Mouse (Mus musculus): Measurements from ENCODE around the gene Actn4. TPM values are rescaled to one million over a fixed set of nuclear protein-coding genes. Genes with fewer than 3 reads are reported as not detected.

Actn4 gene
- total RNA-seq, 2 experiments from 2014 or later = 151 to 160 TPM

GRCm38 (mm10) chr7:28876099-28876498, 86.0 kb downstream of the Actn4 start:
- DNase-seq (ENCODE audit: extremely low spot score in 1 of 2, low spot score in 2 of 2) = no peak
- intact Hi-C loops (cut with DNase I) = no loop called here

GRCm38 (mm10) chr7:28874565-28874964, 87.6 kb downstream of the Actn4 start:
- intact Hi-C loops (cut with DNase I) = no loop called here
- DNase-seq (ENCODE audit: extremely low spot score in 1 of 2, low spot score in 2 of 2) = no peak

- DNase-seq (ENCODE audit: extremely low spot score in 1 of 2, low spot score in 2 of 2) = peak in 1 of 2 experiments; percentile 19
- intact Hi-C loops (cut with DNase I) = no loop called here
Observed at GRCm38 (mm10) chr7:28870901-28871664, 91.1 kb downstream of the Actn4 start.

- peak in 1 of 2 experiments; percentile 79 for DNase-seq (ENCODE audit: extremely low spot score in 1 of 2, low spot score in 2 of 2)
- intact Hi-C loops (cut with DNase I) = loop anchor here (5.0 kb wide), 2 partner anchors 40 to 70 kb away; partner anchors contain the start of gene Ech1
Observed at GRCm38 (mm10) chr7:28867508-28868340, 94.4 kb downstream of the Actn4 start.

- intact Hi-C loops (cut with DNase I) = loop anchor here (5.0 kb wide), 2 partner anchors 40 to 70 kb away; partner anchors contain the start of gene Ech1
- DNase-seq (ENCODE audit: extremely low spot score in 1 of 2, low spot score in 2 of 2) = no peak
Observed at GRCm38 (mm10) chr7:28866769-28867507, 95.2 kb downstream of the Actn4 start.

GRCm38 (mm10) chr7:28865481-28866300, 96.4 kb downstream of the Actn4 start:
- DNase-seq (ENCODE audit: extremely low spot score in 1 of 2, low spot score in 2 of 2) = peak; percentile 47 to 91
- intact Hi-C loops (cut with DNase I) = loop anchor here (5.0 kb wide), 2 partner anchors 38 to 68 kb away; partner anchors contain the start of gene Ech1

- no peak for DNase-seq (ENCODE audit: extremely low spot score in 1 of 2, low spot score in 2 of 2)
- intact Hi-C loops (cut with DNase I) = no loop called here
Observed at GRCm38 (mm10) chr7:28864288-28864750, 97.8 kb downstream of the Actn4 start.

- intact Hi-C loops (cut with DNase I) = no loop called here
- no peak for DNase-seq (ENCODE audit: extremely low spot score in 1 of 2, low spot score in 2 of 2)
Observed at GRCm38 (mm10) chr7:28863540-28863939, 98.6 kb downstream of the Actn4 start, which contains the start of gene Lgals7. TSS of gene Lgals7 (plus strand) at chr7:28863853.

GRCm38 (mm10) chr7:28862817-28863499, 99.2 kb downstream of the Actn4 start:
- intact Hi-C loops (cut with DNase I) = no loop called here
- DNase-seq (ENCODE audit: extremely low spot score in 1 of 2, low spot score in 2 of 2) = peak; percentile 39 to 68

- DNase-seq (ENCODE audit: extremely low spot score in 1 of 2, low spot score in 2 of 2) = no peak
- intact Hi-C loops (cut with DNase I) = no loop called here
Observed at GRCm38 (mm10) chr7:28860898-28861297, 101.2 kb downstream of the Actn4 start.

- DNase-seq (ENCODE audit: extremely low spot score in 1 of 2, low spot score in 2 of 2) = no peak
- intact Hi-C loops (cut with DNase I) = no loop called here
Observed at GRCm38 (mm10) chr7:28859953-28860352, 102.2 kb downstream of the Actn4 start.

GRCm38 (mm10) chr7:28850642-28851041, 111.5 kb downstream of the Actn4 start:
- intact Hi-C loops (cut with DNase I) = no loop called here
- DNase-seq (ENCODE audit: extremely low spot score in 1 of 2, low spot score in 2 of 2) = no peak

- intact Hi-C loops (cut with DNase I) = no loop called here
- DNase-seq (ENCODE audit: extremely low spot score in 1 of 2, low spot score in 2 of 2) = no peak
Observed at GRCm38 (mm10) chr7:28849700-28850236, 112.4 kb downstream of the Actn4 start.

GRCm38 (mm10) chr7:28847273-28847672, 114.9 kb downstream of the Actn4 start:
- DNase-seq (ENCODE audit: extremely low spot score in 1 of 2, low spot score in 2 of 2) = no peak
- intact Hi-C loops (cut with DNase I) = no loop called here
